Comparison of ENCODE assay signal across 8 mouse cellular contexts in genomic region chr4:156197829-156198205, GRCm38 (mm10). TPM values are rescaled to one million over a fixed set of nuclear protein-coding genes. Genes with fewer than 3 reads are reported as not detected.
A peak's percentile ranks its signal among the peaks of the same experiment; 100 is the strongest.
DNase-seq lines count a peak whose midpoint lies in the region; ATAC-seq and TF ChIP-seq lines count a peak whose summit lies in the region.

No protein-coding gene starts in this region.

- H3K27ac ChIP-seq in forebrain, embryonic 15.5 days (replicated peaks): peak overlapping the region; percentile 95
- H3K27ac ChIP-seq in layer of hippocampus, adult 2 months: peak overlapping the region; percentile 86
- H3K27ac ChIP-seq in lung, embryonic 14.5 days (ENCODE audit: low read depth): peak overlapping the region; percentile 96
- H3K27ac ChIP-seq in olfactory bulb, adult 2 months (ENCODE audit: insufficient read depth, low read depth, low read length): no peak overlapping the region

- peaks cover 56% of the 10 kb centered on the region for H3K4me1 ChIP-seq in E14TG2a.4 (replicated peaks; ENCODE audit: low read depth, low read length)
- H3K4me1 ChIP-seq in forebrain, embryonic 15.5 days: peaks cover 45% of the 10 kb centered on the region
- peaks cover 18% of the 10 kb centered on the region for H3K4me1 ChIP-seq in lung, embryonic 14.5 days (ENCODE audit: insufficient read depth)
- peaks cover 25% of the 10 kb centered on the region for H3K4me1 ChIP-seq in olfactory bulb, adult 2 months (ENCODE audit: control insufficient read depth, insufficient read depth, low read length)

- peaks cover 24% of the 10 kb centered on the region for H3K27me3 ChIP-seq in E14TG2a.4 (ENCODE audit: insufficient read depth, low read length)
- no peaks in the 10 kb centered on the region for H3K27me3 ChIP-seq in forebrain, embryonic 15.5 days
- peaks cover 5% of the 10 kb centered on the region for H3K27me3 ChIP-seq in lung, embryonic 14.5 days (ENCODE audit: insufficient read depth, low read length)

- peak; percentile 90 for DNase-seq in cerebellum, adult 11-12 months
- peak; percentile 87 to 88 for DNase-seq in heart, postnatal 36 days
- peak; percentile 61 to 68 for DNase-seq in layer of hippocampus, adult 2 months (ENCODE audit: low spot score in 2 of 2)
- peak; percentile 96 for DNase-seq in lung, embryonic 14.5 days
- peak; percentile 54 for DNase-seq in thymus, postnatal 0 days (ENCODE audit: low spot score)

- peak overlapping the region; percentile 61 for H3K4me2 ChIP-seq in forebrain, embryonic 15.5 days (replicated peaks)
- H3K4me2 ChIP-seq in lung, embryonic 14.5 days: peak overlapping the region; percentile 96

- WGBS in forebrain, embryonic 15.5 days: under 1% methylated on average over 26 of the region's 26 CpGs
- WGBS in lung, embryonic 14.5 days: under 1% methylated on average over 26 of the region's 26 CpGs
- under 1% methylated on average over 26 of the region's 26 CpGs for WGBS in olfactory bulb, adult 2 months

- no peak for TF ChIP-seq POLR2A in olfactory bulb, adult 2 months (IDR thresholded peaks at IDR 0.05; ENCODE audit: insufficient read depth, low read depth, low read length)

- TF ChIP-seq CTCF in E14TG2a.4 (conservative IDR thresholded peaks at IDR 0.05; ENCODE audit: low read length): no peak
- peak; percentile 56 for TF ChIP-seq CTCF in layer of hippocampus, adult 2 months (conservative IDR thresholded peaks at IDR 0.05)
- peak; percentile 43; the same call in 1 of the 2 replicates for TF ChIP-seq CTCF in lung, embryonic 14.5 days (IDR thresholded peaks at IDR 0.05; ENCODE audit: low read depth)
- TF ChIP-seq CTCF in olfactory bulb, adult 2 months (IDR thresholded peaks at IDR 0.05; ENCODE audit: insufficient read depth, low read depth, low read length): no peak

- peak; percentile 92 for ATAC-seq in forebrain, embryonic 15.5 days (replicated peaks)
- peak; percentile 92 for ATAC-seq in lung, embryonic 14.5 days (ENCODE audit: insufficient read depth)

- H3K4me3 ChIP-seq in E14TG2a.4 (replicated peaks; ENCODE audit: low read length): peak overlapping the region; percentile 82
- peak overlapping the region; percentile 77 for H3K4me3 ChIP-seq in forebrain, embryonic 15.5 days
- peak overlapping the region; percentile 59 for H3K4me3 ChIP-seq in layer of hippocampus, adult 2 months
- H3K4me3 ChIP-seq in lung, embryonic 14.5 days (ENCODE audit: low read depth, low read length): peak overlapping the region; percentile 86
- peak overlapping the region; percentile 50 for H3K4me3 ChIP-seq in olfactory bulb, adult 2 months (ENCODE audit: insufficient read depth, low read depth, low read length)

- intact Hi-C loops in heart, postnatal 36 days (cut with DNase I): loop anchor here (5.0 kb wide), 1 partner anchor 166 kb away; no protein-coding TSS in a partner anchor

- no peaks in the 10 kb centered on the region for H3K9me3 ChIP-seq in E14TG2a.4 (ENCODE audit: low read length)
- H3K9me3 ChIP-seq in forebrain, embryonic 15.5 days: no peaks in the 10 kb centered on the region
- H3K9me3 ChIP-seq in lung, embryonic 14.5 days (ENCODE audit: low read depth, low read length): no peaks in the 10 kb centered on the region

- H3K9ac ChIP-seq in forebrain, embryonic 15.5 days (replicated peaks): peak overlapping the region; percentile 69
- peak overlapping the region; percentile 50 for H3K9ac ChIP-seq in lung, embryonic 14.5 days

- peaks cover 27% of the 10 kb centered on the region for H3K36me3 ChIP-seq in E14TG2a.4 (ENCODE audit: insufficient read depth, low read length)
- peaks cover 4% of the 10 kb centered on the region; the same call in 1 of the 2 replicates for H3K36me3 ChIP-seq in forebrain, embryonic 15.5 days
- H3K36me3 ChIP-seq in lung, embryonic 14.5 days (ENCODE audit: insufficient read depth): peaks cover 15% of the 10 kb centered on the region; the same call in 1 of the 2 replicates

RNA-seq across cellular contexts. Expression of gene Agrn, which starts 0.5 kb away (rescaled TPM):
- polyA plus RNA-seq in forebrain, embryonic 15.5 days (2015; fragmentation: Nextera tagmentation; extraction: Ambion mirVana): 103 and 108 TPM in 2 replicates
- 10 to 100 TPM; 34.8 to 42.1 TPM for total RNA-seq in heart, postnatal 36 days (2021)
- 100 to 1,000 TPM; 146 to 148 TPM for total RNA-seq in layer of hippocampus, adult 2 months (2021)
- polyA plus RNA-seq in lung, embryonic 14.5 days (2014; fragmentation: Nextera tagmentation; extraction: Ambion mirVana): 81.9 and 84.0 TPM in 2 replicates
- not detected in 2 replicates for polyA plus RNA-seq in olfactory bulb, adult 2 months (2012; ENCODE audit: insufficient read depth, insufficient read length, low replicate concordance, missing spikeins)
- 10.4 and 11.6 TPM in 2 replicates for polyA plus RNA-seq in thymus, postnatal 0 days (2015; fragmentation: Nextera tagmentation; extraction: Ambion mirVana)

RNA-seq across cellular contexts. Expression of gene Isg15, which starts 2.8 kb away (rescaled TPM):
- polyA plus RNA-seq in forebrain, embryonic 15.5 days (2015; fragmentation: Nextera tagmentation; extraction: Ambion mirVana): 1.5 and 2.1 TPM in 2 replicates
- 1 to 10 TPM; 3.5 to 7.0 TPM for total RNA-seq in heart, postnatal 36 days (2021)
- total RNA-seq in layer of hippocampus, adult 2 months (2021): 1 to 10 TPM in 1 of 2 experiments, under 1 TPM in 1; 0.87 to 1.3 TPM
- 0.43 TPM in 1 of 2 replicates, not detected in the other for polyA plus RNA-seq in lung, embryonic 14.5 days (2014; fragmentation: Nextera tagmentation; extraction: Ambion mirVana)
- polyA plus RNA-seq in olfactory bulb, adult 2 months (2012; ENCODE audit: insufficient read depth, insufficient read length, low replicate concordance, missing spikeins): not detected in 2 replicates
- 70.8 and 74.6 TPM in 2 replicates for polyA plus RNA-seq in thymus, postnatal 0 days (2015; fragmentation: Nextera tagmentation; extraction: Ambion mirVana)

RNA-seq across cellular contexts. Expression of gene AW011738, which starts 5.3 kb away (rescaled TPM):
- polyA plus RNA-seq in forebrain, embryonic 15.5 days (2015; fragmentation: Nextera tagmentation; extraction: Ambion mirVana): 4.2 and 4.3 TPM in 2 replicates
- total RNA-seq in heart, postnatal 36 days (2021): 1 to 10 TPM; 7.7 to 8.4 TPM
- 1 to 10 TPM; 5.6 to 7.1 TPM for total RNA-seq in layer of hippocampus, adult 2 months (2021)
- 0.72 and 0.81 TPM in 2 replicates for polyA plus RNA-seq in lung, embryonic 14.5 days (2014; fragmentation: Nextera tagmentation; extraction: Ambion mirVana)
- polyA plus RNA-seq in olfactory bulb, adult 2 months (2012; ENCODE audit: insufficient read depth, insufficient read length, low replicate concordance, missing spikeins): not detected in 2 replicates
- 11.4 and 11.9 TPM in 2 replicates for polyA plus RNA-seq in thymus, postnatal 0 days (2015; fragmentation: Nextera tagmentation; extraction: Ambion mirVana)

RNA-seq across cellular contexts. Expression of gene Perm1, which starts 17.9 kb away (rescaled TPM):
- 1.7 and 2.0 TPM in 2 replicates for polyA plus RNA-seq in forebrain, embryonic 15.5 days (2015; fragmentation: Nextera tagmentation; extraction: Ambion mirVana)
- total RNA-seq in heart, postnatal 36 days (2021): 100 to 1,000 TPM; 208 to 223 TPM
- under 1 TPM; 0.26 to 0.44 TPM for total RNA-seq in layer of hippocampus, adult 2 months (2021)
- 0.32 and 0.51 TPM in 2 replicates for polyA plus RNA-seq in lung, embryonic 14.5 days (2014; fragmentation: Nextera tagmentation; extraction: Ambion mirVana)
- not detected in 2 replicates for polyA plus RNA-seq in olfactory bulb, adult 2 months (2012; ENCODE audit: insufficient read depth, insufficient read length, low replicate concordance, missing spikeins)
- polyA plus RNA-seq in thymus, postnatal 0 days (2015; fragmentation: Nextera tagmentation; extraction: Ambion mirVana): 0.96 and 1.0 TPM in 2 replicates

RNA-seq across cellular contexts. Expression of gene Plekhn1, which starts 36.8 kb away (rescaled TPM):
- polyA plus RNA-seq in forebrain, embryonic 15.5 days (2015; fragmentation: Nextera tagmentation; extraction: Ambion mirVana): 27.3 and 29.0 TPM in 2 replicates
- total RNA-seq in heart, postnatal 36 days (2021): 10 to 100 TPM in 1 of 2 experiments, 1 to 10 TPM in 1; 9.2 to 10.2 TPM
- 10 to 100 TPM; 41.4 to 43.1 TPM for total RNA-seq in layer of hippocampus, adult 2 months (2021)
- 21.0 and 21.4 TPM in 2 replicates for polyA plus RNA-seq in lung, embryonic 14.5 days (2014; fragmentation: Nextera tagmentation; extraction: Ambion mirVana)
- 117 TPM in 1 of 2 replicates, not detected in the other for polyA plus RNA-seq in olfactory bulb, adult 2 months (2012; ENCODE audit: insufficient read depth, insufficient read length, low replicate concordance, missing spikeins)
- polyA plus RNA-seq in thymus, postnatal 0 days (2015; fragmentation: Nextera tagmentation; extraction: Ambion mirVana): 15.6 and 16.3 TPM in 2 replicates

Comparison
In these comparisons a context has a peak if more than half of its experiments do, and no peak if none do; other contexts are left out.
1. CTCF ChIP-seq: peak in layer of hippocampus, adult 2 months (single experiment) and lung, embryonic 14.5 days (single experiment); none in E14TG2a.4 (single experiment) and olfactory bulb, adult 2 months (single experiment).
2. RNA of gene Isg15, which starts 2.8 kb away (polyA plus RNA-seq): 70.8 to 74.6 TPM in thymus, postnatal 0 days; 1.5 to 2.1 TPM in forebrain, embryonic 15.5 days, 0.43 TPM in lung, embryonic 14.5 days and not detected in olfactory bulb, adult 2 months; every median in the first group is over 10 times any median in the second.
3. Peak in every context shown above with its lines, with median percentiles within 50 percentile points of each other: H3K4me3 ChIP-seq and DNase-seq.